Mouse (Mus musculus): ENCODE measurements around the gene Dpagt1. TPM values are rescaled to one million over a fixed set of nuclear protein-coding genes. Genes with fewer than 3 reads are reported as not detected.
"Not testable (repeated sequence)": the region's sequence is repeated elsewhere in the genome, so short reads cannot be mapped to it uniquely, and the experiment has no call there.

Dpagt1 gene
- 34.7 and 39.1 TPM in 2 replicates for polyA plus RNA-seq (2016; fragmentation: Nextera tagmentation; extraction: Ambion mirVana)

DNA sequence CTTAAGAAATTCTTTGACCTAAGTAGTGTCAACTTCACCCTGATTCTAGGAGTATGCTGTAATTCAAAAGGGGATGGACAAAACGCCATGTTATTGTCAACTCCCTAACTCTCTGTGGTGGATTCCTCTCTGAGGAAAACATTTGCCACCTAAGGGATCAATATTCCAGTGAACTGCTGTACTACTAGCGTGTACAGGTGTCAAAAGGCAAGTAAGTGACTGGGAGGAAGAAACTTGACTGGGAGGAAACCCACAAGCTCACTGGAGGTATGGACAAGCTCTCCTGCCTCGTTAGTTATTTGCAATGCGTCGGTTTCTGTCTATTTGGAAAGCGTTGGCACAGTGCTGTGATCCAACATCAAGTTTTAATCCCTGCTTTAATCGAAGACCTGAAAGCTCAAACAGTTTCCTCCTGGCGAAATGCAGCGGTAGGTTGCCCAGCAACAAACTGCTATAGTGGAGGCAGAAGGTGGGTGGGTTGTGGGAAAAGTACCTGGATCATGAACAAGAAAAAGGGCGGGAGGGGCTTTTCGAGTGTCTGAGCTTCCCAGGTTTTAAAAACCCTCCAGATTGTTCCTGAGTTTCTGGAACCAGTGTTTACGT is at the start of gene Dpagt1:
TSS of gene Dpagt1 (plus strand) at position 252 of the 603 bp plus-strand sequence.
- no peak for ATAC-seq (ENCODE audit: low FRiP score, low read depth)
- H3K4me2 ChIP-seq (replicated peaks): peak within 1 kb of the TSS; percentile 61

DNA sequence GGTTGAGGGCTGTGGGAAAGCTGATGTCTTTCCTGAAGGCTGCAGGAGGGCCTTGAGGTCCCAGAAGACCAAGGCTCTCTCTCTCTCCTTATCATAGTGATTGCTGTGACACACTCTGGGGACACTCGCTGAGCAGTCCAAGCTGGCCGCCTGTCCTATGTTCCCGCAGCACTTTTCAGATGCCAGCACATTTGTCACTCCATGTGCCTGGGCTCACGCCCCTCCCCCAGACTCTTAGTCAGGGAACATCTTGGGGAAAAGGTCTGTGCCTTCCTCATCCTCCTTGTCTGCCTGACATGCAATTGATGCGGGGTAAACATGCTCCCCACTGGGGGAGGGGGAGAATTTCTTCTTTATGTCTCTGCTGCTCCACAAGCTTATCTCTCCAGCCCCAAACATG is 42.6 kb upstream of the Dpagt1 start:
- Histone ChIP-seq H3K27ac (replicated peaks) (no peak overlapping the region), H3K4me2 (replicated peaks) (no peak overlapping the region), H3K4me1 (peaks cover 20% of the 10 kb centered on the region), H3K9me3 (no peaks in the 10 kb centered on the region), H3K4me3 (no peak overlapping the region), H3K9ac (replicated peaks) (no peak overlapping the region), H3K27me3 (peaks cover 12% of the 10 kb centered on the region; the same call in 1 of the 2 replicates), H3K36me3 (peaks cover 33% of the 10 kb centered on the region)
- WGBS: 83% methylated on average over 5 of the region's 5 CpGs
- ATAC-seq (ENCODE audit: low FRiP score, low read depth): no peak

More for the DNA sequence above, at the start of gene Dpagt1:
- H3K4me3 ChIP-seq: peak within 1 kb of the TSS; percentile 78
- WGBS: 4% methylated on average over 12 of the region's 12 CpGs
- peaks cover 22% of the 10 kb centered on the region for H3K36me3 ChIP-seq
- H3K4me1 ChIP-seq: peaks cover 20% of the 10 kb centered on the region
- H3K27me3 ChIP-seq: no peaks in the 10 kb centered on the region
- peak within 1 kb of the TSS; percentile 90 for H3K27ac ChIP-seq (replicated peaks)
- H3K9me3 ChIP-seq: no peaks in the 10 kb centered on the region
- peak within 1 kb of the TSS; percentile 85 for H3K9ac ChIP-seq (replicated peaks)

DNA sequence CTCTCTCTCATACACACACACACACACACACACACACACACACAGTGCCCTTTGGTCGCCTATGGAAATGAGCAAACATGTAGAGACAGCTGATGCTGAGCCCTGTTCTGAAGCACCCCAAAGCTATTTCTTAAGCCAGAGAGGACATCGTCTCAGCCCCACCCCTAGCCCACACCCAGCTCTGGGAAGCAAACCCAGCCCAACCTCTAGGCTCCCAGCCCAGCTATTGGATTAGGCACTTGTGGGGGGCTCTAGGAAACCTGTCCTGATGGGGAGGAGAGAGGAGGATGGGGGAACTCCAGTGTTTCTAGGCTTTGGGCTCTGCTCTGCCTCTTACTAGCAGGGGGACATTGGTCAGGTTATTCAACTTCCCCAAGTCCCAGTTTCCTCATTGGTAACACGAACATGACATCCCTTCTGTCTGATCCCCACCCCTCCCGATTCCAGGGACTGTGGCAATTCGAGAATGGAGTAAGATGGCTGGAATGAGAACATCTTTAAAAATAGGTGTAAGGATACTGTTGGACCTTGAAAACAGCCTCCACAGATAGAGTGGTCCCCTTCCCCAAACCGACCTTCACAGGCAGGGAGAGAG is 39.5 kb upstream of the Dpagt1 start:
- H3K4me2 ChIP-seq (replicated peaks): peak overlapping the region; percentile 84
- peaks cover 15% of the 10 kb centered on the region for H3K36me3 ChIP-seq
- H3K27ac ChIP-seq (replicated peaks): no peak overlapping the region
- peaks cover 31% of the 10 kb centered on the region for H3K4me1 ChIP-seq
- peak overlapping the region; percentile 91; the same call in 1 of the 2 replicates for H3K9ac ChIP-seq (replicated peaks)
- 6% methylated on average over 6 of the region's 6 CpGs for WGBS
- H3K4me3 ChIP-seq: peak overlapping the region; percentile 76
- peaks cover 12% of the 10 kb centered on the region; the same call in 1 of the 2 replicates for H3K27me3 ChIP-seq
- no peaks in the 10 kb centered on the region for H3K9me3 ChIP-seq
- no peak for ATAC-seq (ENCODE audit: low FRiP score, low read depth)

DNA sequence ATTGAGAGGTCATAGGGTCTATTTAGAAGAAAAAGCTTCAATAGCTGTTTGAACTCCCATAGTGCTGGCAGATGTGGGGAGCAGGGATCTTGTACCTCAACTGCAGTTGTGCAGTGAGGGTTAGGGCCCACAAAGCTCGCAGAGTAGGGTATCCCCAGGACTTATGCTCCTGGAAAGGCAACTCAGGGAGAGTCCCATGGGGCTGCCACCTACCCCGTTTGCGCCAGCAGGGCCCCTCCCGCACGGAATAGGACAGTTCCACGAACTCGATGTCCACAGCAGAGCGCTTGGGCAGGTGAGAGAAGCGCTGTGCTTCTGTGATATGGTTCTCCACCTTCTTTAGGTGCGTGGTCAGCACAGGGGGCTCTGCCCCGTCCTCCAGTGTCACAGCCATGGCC is 38.8 kb upstream of the Dpagt1 start:
- H3K27me3 ChIP-seq: peaks cover 12% of the 10 kb centered on the region; the same call in 1 of the 2 replicates
- H3K27ac ChIP-seq (replicated peaks): peak overlapping the region; percentile 74; the same call in 1 of the 2 replicates
- peak overlapping the region; percentile 84 for H3K4me2 ChIP-seq (replicated peaks)
- peak overlapping the region; percentile 76 for H3K4me3 ChIP-seq
- ATAC-seq (ENCODE audit: low FRiP score, low read depth): peak; percentile 34; the same call in 1 of the 2 replicates
- peak overlapping the region; percentile 91 for H3K9ac ChIP-seq (replicated peaks)
- whole genome bisulfite sequencing: 7% methylated on average over 11 of the region's 11 CpGs
- H3K4me1 ChIP-seq: peaks cover 31% of the 10 kb centered on the region
- H3K9me3 ChIP-seq: no peaks in the 10 kb centered on the region
- H3K36me3 ChIP-seq: peaks cover 17% of the 10 kb centered on the region

DNA sequence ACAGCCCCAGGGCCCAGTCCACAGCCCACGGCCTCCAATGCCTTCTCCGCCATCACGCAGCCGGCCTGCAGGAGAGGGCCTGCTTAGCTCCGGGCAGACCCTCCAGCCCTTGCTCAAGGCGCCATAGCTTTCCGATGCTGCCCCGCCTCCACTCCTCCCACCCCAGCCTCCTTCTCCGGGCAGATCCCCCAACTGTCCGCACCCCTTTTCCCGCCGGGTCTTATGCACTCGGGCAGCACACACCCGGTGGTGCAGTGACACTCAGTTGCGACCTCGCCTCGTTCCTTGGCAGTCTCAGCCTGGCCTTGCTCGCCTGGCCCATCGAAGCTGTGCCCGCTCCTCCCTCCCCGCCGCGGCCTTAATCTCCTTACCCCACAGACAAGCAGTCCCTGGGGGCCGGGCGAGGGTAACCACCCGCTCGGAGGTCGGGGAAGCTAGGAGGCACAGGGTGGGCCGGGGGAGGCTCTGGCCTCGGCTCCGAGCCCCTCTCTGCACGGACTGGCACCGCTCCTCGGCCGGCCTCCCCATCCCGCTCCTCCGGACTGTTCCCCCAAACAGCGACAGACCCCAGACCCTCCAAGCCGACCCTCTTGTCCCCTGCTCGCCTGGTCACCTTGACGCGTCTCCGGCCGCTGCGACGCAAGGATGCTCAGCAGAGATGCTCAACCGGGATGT is 38.3 kb upstream of the Dpagt1 start:
- peak; percentile 72 for ATAC-seq (ENCODE audit: low FRiP score, low read depth)
- Histone ChIP-seq H3K4me1 (peaks cover 31% of the 10 kb centered on the region), H3K4me2 (replicated peaks) (peak overlapping the region; percentile 84), H3K9ac (replicated peaks) (peak overlapping the region; percentile 91), H3K9me3 (no peaks in the 10 kb centered on the region), H3K27ac (replicated peaks) (peak overlapping the region; percentile 74), H3K4me3 (peak overlapping the region; percentile 76), H3K27me3 (peaks cover 12% of the 10 kb centered on the region; the same call in 1 of the 2 replicates), H3K36me3 (peaks cover 22% of the 10 kb centered on the region)
- under 1% methylated on average over 46 of the region's 47 CpGs for WGBS

DNA sequence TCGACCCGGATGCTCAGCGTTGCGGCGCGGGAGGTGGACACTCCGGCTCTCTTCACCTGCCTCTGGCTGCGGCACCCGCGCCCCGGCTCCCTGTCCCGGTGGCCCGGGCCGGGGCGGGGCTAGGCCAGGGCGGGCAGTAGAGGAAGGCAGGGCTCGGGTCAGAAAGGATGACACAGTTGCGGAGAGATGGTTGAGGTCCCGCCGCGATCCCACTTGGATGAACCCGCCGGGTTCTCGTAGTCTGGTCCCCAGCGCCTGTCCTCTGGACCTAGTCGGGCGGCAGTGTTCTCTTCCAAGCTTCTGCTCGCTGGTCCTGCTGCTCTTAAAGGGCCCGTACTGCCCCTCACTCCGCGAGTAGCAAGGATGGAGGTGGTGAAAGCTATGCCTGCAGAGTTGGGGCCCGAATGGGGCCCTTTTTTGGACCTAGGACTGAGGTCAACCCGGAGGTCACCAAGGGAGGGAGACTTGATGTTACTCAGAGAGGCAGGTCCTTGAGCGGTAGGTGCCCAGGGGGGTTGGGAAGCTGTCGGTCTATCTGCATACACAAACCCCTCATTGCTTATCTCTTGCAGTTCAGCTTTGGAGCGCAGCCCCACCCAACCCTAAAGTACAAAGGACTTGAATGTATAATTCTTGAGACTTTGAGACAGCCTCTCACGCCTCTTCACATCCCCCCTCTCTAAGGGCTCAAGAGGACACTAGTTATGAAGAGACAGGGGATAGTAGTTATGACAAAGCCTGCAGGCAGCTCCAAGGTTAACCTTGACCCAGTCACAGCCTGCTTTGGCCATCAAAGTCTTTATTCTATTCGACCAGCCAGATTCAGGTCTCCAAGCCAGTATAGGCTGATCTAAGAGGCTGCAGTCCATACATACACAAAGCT is 37.5 kb upstream of the Dpagt1 start, which contains the start of gene Abcg4:
TSS of gene Abcg4 (minus strand) at position 540 of the 883 bp plus-strand sequence.
- peak within 1 kb of the TSS; percentile 91 for H3K9ac ChIP-seq (replicated peaks)
- H3K4me2 ChIP-seq (replicated peaks): peak within 1 kb of the TSS; percentile 84
- ATAC-seq (ENCODE audit: low FRiP score, low read depth): peak; percentile 63
- peaks cover 12% of the 10 kb centered on the region; the same call in 1 of the 2 replicates for H3K27me3 ChIP-seq
- H3K4me3 ChIP-seq: peak within 1 kb of the TSS; percentile 76
- H3K27ac ChIP-seq (replicated peaks): peak within 1 kb of the TSS; percentile 74
- H3K9me3 ChIP-seq: no peaks in the 10 kb centered on the region
- H3K4me1 ChIP-seq: peaks cover 31% of the 10 kb centered on the region
- peaks cover 30% of the 10 kb centered on the region for H3K36me3 ChIP-seq
- under 1% methylated on average over 38 of the region's 38 CpGs for WGBS

DNA sequence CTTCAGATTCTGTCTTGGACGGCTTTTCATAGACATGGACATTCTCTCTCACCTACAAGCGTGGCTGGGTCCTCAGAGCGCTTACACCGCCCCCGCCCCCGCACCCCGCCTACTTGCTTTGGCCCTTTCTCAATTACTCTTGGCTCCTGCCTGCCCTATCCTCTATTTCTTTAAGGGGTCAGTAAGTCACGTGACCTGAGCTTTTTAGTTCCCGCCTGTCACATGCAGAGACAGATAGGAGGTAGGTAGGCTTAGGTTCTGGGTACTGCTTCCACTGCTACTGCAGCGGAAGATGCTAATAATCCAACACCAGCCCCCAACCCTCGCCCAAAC is 36.9 kb upstream of the Dpagt1 start:
- no peaks in the 10 kb centered on the region for H3K9me3 ChIP-seq
- peak overlapping the region; percentile 74; the same call in 1 of the 2 replicates for H3K27ac ChIP-seq (replicated peaks)
- WGBS: 6% methylated on average over 11 of the region's 11 CpGs
- peaks cover 31% of the 10 kb centered on the region for H3K4me1 ChIP-seq
- peak overlapping the region; percentile 91; the same call in 1 of the 2 replicates for H3K9ac ChIP-seq (replicated peaks)
- peaks cover 34% of the 10 kb centered on the region for H3K36me3 ChIP-seq
- H3K4me3 ChIP-seq: peak overlapping the region; percentile 76
- ATAC-seq (ENCODE audit: low FRiP score, low read depth): 0 out of 2 replicates have a peak, but pooled peaks have one; percentile 11
- H3K27me3 ChIP-seq: peaks cover 12% of the 10 kb centered on the region; the same call in 1 of the 2 replicates
- peak overlapping the region; percentile 84 for H3K4me2 ChIP-seq (replicated peaks)

DNA sequence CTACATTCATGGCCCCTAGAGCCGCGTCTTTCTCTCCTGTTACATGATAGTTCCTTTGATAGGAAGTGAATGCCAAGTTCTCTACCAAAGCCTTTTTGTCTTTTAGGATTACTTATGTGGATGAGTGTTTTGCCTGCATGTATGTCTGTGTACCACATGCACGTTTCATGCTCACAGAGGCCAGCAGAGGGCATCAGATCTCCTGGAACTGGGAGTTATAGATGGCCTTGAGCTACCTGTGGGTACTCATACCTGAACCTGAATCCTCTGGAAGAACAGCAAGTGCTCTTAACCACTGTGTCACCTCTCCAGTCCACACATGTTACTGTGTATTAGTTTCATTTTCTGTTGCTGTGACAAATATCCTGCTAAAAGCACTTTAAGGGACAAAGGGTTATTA is 33.3 kb upstream of the Dpagt1 start:
- no peak overlapping the region for H3K27ac ChIP-seq (replicated peaks)
- ATAC-seq (ENCODE audit: low FRiP score, low read depth): no peak
- H3K27me3 ChIP-seq: no peaks in the 10 kb centered on the region
- peaks cover 66% of the 10 kb centered on the region for H3K36me3 ChIP-seq
- 71% methylated on average over 3 of the region's 3 CpGs for WGBS
- H3K9me3 ChIP-seq: no peaks in the 10 kb centered on the region
- H3K9ac ChIP-seq (replicated peaks): no peak overlapping the region
- no peak overlapping the region for H3K4me3 ChIP-seq
- no peak overlapping the region for H3K4me2 ChIP-seq (replicated peaks)
- peaks cover 14% of the 10 kb centered on the region for H3K4me1 ChIP-seq

DNA sequence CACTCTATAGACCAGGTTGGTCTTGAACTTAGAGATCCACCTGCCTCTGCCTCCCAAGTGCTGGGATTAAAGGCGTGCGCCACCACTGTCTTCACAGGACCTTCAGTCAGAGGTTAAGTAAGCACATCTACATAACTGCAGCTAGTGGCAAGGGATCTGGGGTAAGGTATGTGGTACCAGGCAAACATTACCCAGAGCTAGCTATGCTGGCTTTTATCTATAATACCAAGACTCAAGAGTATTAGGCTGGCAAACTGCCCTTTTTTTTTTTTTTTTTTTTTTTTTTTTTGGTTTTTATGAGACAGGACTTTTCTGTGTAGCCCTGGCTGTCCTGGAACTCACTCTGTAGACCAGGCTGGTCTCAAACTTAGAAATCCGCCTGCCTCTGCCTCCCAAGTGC is 25.8 kb upstream of the Dpagt1 start:
- H3K27me3 ChIP-seq; H3K4me3 ChIP-seq; H3K9me3 ChIP-seq; H3K9ac ChIP-seq (replicated peaks); H3K27ac ChIP-seq (replicated peaks); H3K4me2 ChIP-seq (replicated peaks); ATAC-seq (ENCODE audit: low FRiP score, low read depth): not testable (repeated sequence)
- peaks cover 72% of the 10 kb centered on the region for H3K36me3 ChIP-seq
- peaks cover 15% of the 10 kb centered on the region for H3K4me1 ChIP-seq
- 94% methylated on average over 3 of the region's 3 CpGs for WGBS

DNA sequence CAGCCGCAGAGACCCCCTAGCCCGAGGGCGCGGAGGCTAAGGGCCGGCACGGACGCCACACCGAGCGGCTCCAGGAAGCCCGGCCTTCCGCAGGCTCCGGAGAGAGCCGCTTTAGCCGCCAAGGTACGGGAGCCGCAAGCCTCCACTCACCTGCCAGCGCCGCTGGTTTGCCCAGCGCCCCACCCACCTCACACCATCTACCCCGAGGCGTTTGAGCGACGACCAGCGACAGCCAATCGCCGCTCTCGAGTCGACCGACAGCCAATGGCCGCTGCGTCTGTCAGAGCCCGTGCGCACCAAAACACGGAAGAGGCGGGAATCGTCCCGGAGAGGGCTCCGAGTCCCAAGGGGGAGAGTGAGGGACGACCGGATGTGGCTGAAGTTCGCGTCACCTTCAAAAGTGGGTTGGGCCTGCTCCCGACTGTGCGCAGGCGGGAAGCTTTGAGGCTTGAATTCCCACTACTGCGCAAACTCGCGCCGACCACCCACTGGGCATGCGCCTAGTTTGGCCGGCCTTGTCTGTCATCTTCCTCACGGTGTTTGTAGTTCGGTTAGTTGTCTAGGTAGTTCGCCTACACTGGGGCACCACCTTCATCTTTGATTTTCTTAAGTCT is 20.2 kb upstream of the Dpagt1 start, which contains the start of gene Hinfp:
TSS of gene Hinfp (minus strand) at position 206 of the 614 bp plus-strand sequence.
- H3K9me3 ChIP-seq: no peaks in the 10 kb centered on the region
- H3K36me3 ChIP-seq: peaks cover 21% of the 10 kb centered on the region
- H3K4me1 ChIP-seq: peaks cover 15% of the 10 kb centered on the region
- ATAC-seq (ENCODE audit: low FRiP score, low read depth): peak; percentile 99
- peak within 1 kb of the TSS; percentile 74 for H3K27ac ChIP-seq (replicated peaks)
- peak within 1 kb of the TSS; percentile 72 for H3K4me2 ChIP-seq (replicated peaks)
- WGBS: under 1% methylated on average over 54 of the region's 54 CpGs
- H3K4me3 ChIP-seq: peak within 1 kb of the TSS; percentile 96
- peak within 1 kb of the TSS; percentile 92 for H3K9ac ChIP-seq (replicated peaks)
- no peaks in the 10 kb centered on the region for H3K27me3 ChIP-seq

DNA sequence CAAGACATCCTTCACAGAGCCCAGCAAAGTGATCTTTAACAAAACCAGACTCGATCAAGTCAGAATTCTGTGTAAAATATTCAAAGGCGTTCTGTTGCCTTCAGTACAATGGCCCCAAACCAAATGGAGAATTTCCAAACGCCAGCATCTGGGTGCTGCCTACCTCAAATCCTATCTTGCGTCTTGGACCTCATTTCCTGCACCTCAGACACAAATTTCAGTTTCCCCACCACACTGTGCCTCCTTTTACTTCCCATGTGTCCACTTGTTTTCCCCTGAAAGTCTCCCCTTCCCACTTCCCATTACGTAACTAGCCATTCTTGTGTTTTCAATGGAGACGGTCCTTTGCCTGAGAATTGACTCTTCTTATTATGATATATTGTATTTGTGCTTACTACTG is 19.3 kb upstream of the Dpagt1 start:
- Histone ChIP-seq H3K9me3 (no peaks in the 10 kb centered on the region), H3K4me3 (no peak overlapping the region), H3K36me3 (peaks cover 13% of the 10 kb centered on the region), H3K9ac (replicated peaks) (no peak overlapping the region), H3K4me2 (replicated peaks) (no peak overlapping the region), H3K27me3 (no peaks in the 10 kb centered on the region), H3K4me1 (peaks cover 21% of the 10 kb centered on the region), H3K27ac (replicated peaks) (no peak overlapping the region)
- no peak for ATAC-seq (ENCODE audit: low FRiP score, low read depth)
- 89% methylated on average over 6 of the region's 6 CpGs for WGBS

Data from midbrain, embryonic 12.5 days (tissue).